Mouse (Mus musculus): Measurements from ENCODE around the gene Kazn. TPM values are rescaled to one million over a fixed set of nuclear protein-coding genes. Genes with fewer than 3 reads are reported as not detected.
A peak's percentile ranks its signal among the peaks of the same experiment; 100 is the strongest.

The Kazn gene
- polyA plus RNA-seq, 1 experiment, result 3.7 TPM

- no peak overlapping the region for H3K4me3 ChIP-seq (replicated peaks; ENCODE audit: control insufficient read depth, low read depth, low read length)
- 77% methylated on average over 4 of the region's 4 CpGs for WGBS
- H3K27ac ChIP-seq (ENCODE audit: control insufficient read depth, insufficient read depth, low read depth, low read length, poor library complexity), result no peak overlapping the region
- H3K4me1 ChIP-seq (ENCODE audit: control insufficient read depth, insufficient read depth, low read length), result no peaks in the 10 kb centered on the region
- TF ChIP-seq POLR2A (IDR thresholded peaks at IDR 0.05; ENCODE audit: borderline replicate concordance, control insufficient read depth, low read depth, low read length) (no peak), CTCF (IDR thresholded peaks at IDR 0.05; ENCODE audit: control insufficient read depth, insufficient read depth, low read length) (no peak)
These were observed 150.8 kb downstream of the Kazn start for GRCm38 (mm10) chr4:142088409-142088808.

GRCm38 (mm10) chr4:142084936-142085563, 154.2 kb downstream of the Kazn start:
- Histone ChIP-seq H3K4me1 (ENCODE audit: control insufficient read depth, insufficient read depth, low read length) (no peaks in the 10 kb centered on the region; the same call in 1 of the 2 replicates), H3K27ac (ENCODE audit: control insufficient read depth, insufficient read depth, low read depth, low read length, poor library complexity) (no peak overlapping the region), H3K4me3 (replicated peaks; ENCODE audit: control insufficient read depth, low read depth, low read length) (no peak overlapping the region)
- TF ChIP-seq POLR2A (IDR thresholded peaks at IDR 0.05; ENCODE audit: borderline replicate concordance, control insufficient read depth, low read depth, low read length) (no peak), CTCF (IDR thresholded peaks at IDR 0.05; ENCODE audit: control insufficient read depth, insufficient read depth, low read length) (no peak)
- 33% methylated on average over 20 of the region's 20 CpGs for WGBS

- 2% methylated on average over 51 of the region's 52 CpGs for WGBS
- peak within 1 kb of the TSS; percentile 61 for H3K27ac ChIP-seq (ENCODE audit: control insufficient read depth, insufficient read depth, low read depth, low read length, poor library complexity)
- H3K4me3 ChIP-seq (replicated peaks; ENCODE audit: control insufficient read depth, low read depth, low read length), result peak within 1 kb of the TSS; percentile 31
- TF ChIP-seq CTCF (IDR thresholded peaks at IDR 0.05; ENCODE audit: control insufficient read depth, insufficient read depth, low read length) (no peak), POLR2A (IDR thresholded peaks at IDR 0.05; ENCODE audit: borderline replicate concordance, control insufficient read depth, low read depth, low read length) (peak; percentile 19; the same call in 1 of the 2 replicates)
- H3K4me1 ChIP-seq (ENCODE audit: control insufficient read depth, insufficient read depth, low read length), result peaks cover 2% of the 10 kb centered on the region; the same call in 1 of the 2 replicates
These were observed 154.9 kb downstream of the Kazn start, which contains the start of gene Tmem51 for GRCm38 (mm10) chr4:142084131-142084899. Tmem51 (minus strand) TSS chr4:142084304.

- H3K4me1 ChIP-seq (ENCODE audit: control insufficient read depth, insufficient read depth, low read length), result peaks cover 2% of the 10 kb centered on the region; the same call in 1 of the 2 replicates
- H3K27ac ChIP-seq (ENCODE audit: control insufficient read depth, insufficient read depth, low read depth, low read length, poor library complexity), result peak overlapping the region; percentile 61
- WGBS, result 2% methylated on average over 28 of the region's 29 CpGs
- TF ChIP-seq POLR2A (IDR thresholded peaks at IDR 0.05; ENCODE audit: borderline replicate concordance, control insufficient read depth, low read depth, low read length), result no peak
- peak; percentile 34; the same call in 1 of the 2 replicates for TF ChIP-seq CTCF (IDR thresholded peaks at IDR 0.05; ENCODE audit: control insufficient read depth, insufficient read depth, low read length)
- H3K4me3 ChIP-seq (replicated peaks; ENCODE audit: control insufficient read depth, low read depth, low read length), result peak overlapping the region; percentile 31
These were observed 155.5 kb downstream of the Kazn start for GRCm38 (mm10) chr4:142083762-142084130.

- 48% methylated on average over 6 of the region's 6 CpGs for WGBS
- Histone ChIP-seq H3K27ac (ENCODE audit: control insufficient read depth, insufficient read depth, low read depth, low read length, poor library complexity) (no peak overlapping the region), H3K4me1 (ENCODE audit: control insufficient read depth, insufficient read depth, low read length) (peaks cover 2% of the 10 kb centered on the region; the same call in 1 of the 2 replicates), H3K4me3 (replicated peaks; ENCODE audit: control insufficient read depth, low read depth, low read length) (peak overlapping the region; percentile 3)
- TF ChIP-seq POLR2A (IDR thresholded peaks at IDR 0.05; ENCODE audit: borderline replicate concordance, control insufficient read depth, low read depth, low read length) (no peak), CTCF (IDR thresholded peaks at IDR 0.05; ENCODE audit: control insufficient read depth, insufficient read depth, low read length) (no peak)
These were observed 156.0 kb downstream of the Kazn start for GRCm38 (mm10) chr4:142083193-142083592.

- TF ChIP-seq CTCF (IDR thresholded peaks at IDR 0.05; ENCODE audit: control insufficient read depth, insufficient read depth, low read length) (no peak), POLR2A (IDR thresholded peaks at IDR 0.05; ENCODE audit: borderline replicate concordance, control insufficient read depth, low read depth, low read length) (no peak)
- peaks cover 2% of the 10 kb centered on the region; the same call in 1 of the 2 replicates for H3K4me1 ChIP-seq (ENCODE audit: control insufficient read depth, insufficient read depth, low read length)
- no peak overlapping the region for H3K4me3 ChIP-seq (replicated peaks; ENCODE audit: control insufficient read depth, low read depth, low read length)
- no peak overlapping the region for H3K27ac ChIP-seq (ENCODE audit: control insufficient read depth, insufficient read depth, low read depth, low read length, poor library complexity)
- 60% methylated on average over 4 of the region's 4 CpGs for WGBS
These were observed 156.5 kb downstream of the Kazn start for GRCm38 (mm10) chr4:142082703-142083102.

- 28% methylated on average over 13 of the region's 13 CpGs for WGBS
- peak overlapping the region; percentile 39 for H3K27ac ChIP-seq (ENCODE audit: control insufficient read depth, insufficient read depth, low read depth, low read length, poor library complexity)
- no peak for TF ChIP-seq CTCF (IDR thresholded peaks at IDR 0.05; ENCODE audit: control insufficient read depth, insufficient read depth, low read length)
- no peak for TF ChIP-seq POLR2A (IDR thresholded peaks at IDR 0.05; ENCODE audit: borderline replicate concordance, control insufficient read depth, low read depth, low read length)
- H3K4me1 ChIP-seq (ENCODE audit: control insufficient read depth, insufficient read depth, low read length), result peaks cover 5% of the 10 kb centered on the region; the same call in 1 of the 2 replicates
- no peak overlapping the region for H3K4me3 ChIP-seq (replicated peaks; ENCODE audit: control insufficient read depth, low read depth, low read length)
These were observed 157.4 kb downstream of the Kazn start for GRCm38 (mm10) chr4:142081631-142082283.
